Comparison of ENCODE assay signal across 10 mouse cellular contexts in genomic region chr1:80830196-80830794, GRCm38 (mm10).
A peak's percentile ranks its signal among the peaks of the same experiment; 100 is the strongest.
DNase-seq lines count a peak whose midpoint lies in the region; ATAC-seq and TF ChIP-seq lines count a peak whose summit lies in the region.
"Had no signal": no experiment of that assay in that cellular context is flagged by ENCODE, and none has a peak within 500 bp of the region (broad histone marks: within the 10 kb centered on the region; RNA-seq: fewer than 3 reads in every experiment).

No protein-coding gene starts in this region.

- no peak overlapping the region for H3K4me3 ChIP-seq in cerebellum, adult 2 months (replicated peaks; ENCODE audit: insufficient read depth, low read depth, low read length)
- no peak overlapping the region for H3K4me3 ChIP-seq in left cerebral cortex, adult 2 months
- H3K4me3 ChIP-seq: embryonic facial prominence, embryonic 13.5 days; neural tube, embryonic 13.5 days had no signal

- peak in 1 of 2 experiments; percentile 33 for DNase-seq in cerebellum, adult 2 months
- no peak for DNase-seq in cerebellum, adult 11-12 months
- peak; percentile 14 to 25 for DNase-seq in left cerebral cortex, adult 2 months (ENCODE audit: extremely low spot score in 1 of 2, low spot score in 2 of 2)
- no peak for DNase-seq in left cerebral cortex, postnatal 4 days
- DNase-seq in R1 (ENCODE audit: low read depth, low spot score): peak; percentile 1
- peak; percentile 25 for DNase-seq in induced T-regulatory cell, adult 2 months (ENCODE audit: low read depth)

- ATAC-seq in erythroblast, adult 5-6 weeks (replicated peaks; ENCODE audit: low FRiP score, poor library complexity, severe bottlenecking): no peak
- ATAC-seq in megakaryocyte-erythroid progenitor cell, adult 5-6 weeks (replicated peaks; ENCODE audit: low FRiP score, low TSS enrichment, poor library complexity, severe bottlenecking): no peak

- TF ChIP-seq POLR2A in cerebellum, adult 2 months (IDR thresholded peaks at IDR 0.05; ENCODE audit: borderline replicate concordance, insufficient read depth, low read length): no peak

- intact Hi-C loops in left cerebral cortex, adult 2 months (cut with DNase I): loop anchor here (1.0 kb wide), 2 partner anchors 457 to 472 kb away; no protein-coding TSS in a partner anchor
- intact Hi-C loops in left cerebral cortex, postnatal 4 days (cut with DNase I): loop anchor here (5.0 to 10.0 kb wide), 3 partner anchors 245 to 1465 kb away; partner anchors contain the start of genes Irs1 and Nyap2

- H3K27ac ChIP-seq in cerebellum, adult 2 months (ENCODE audit: insufficient read depth, low read length): no peak overlapping the region
- no peak overlapping the region for H3K27ac ChIP-seq in left cerebral cortex, adult 2 months
- H3K27ac ChIP-seq: embryonic facial prominence, embryonic 13.5 days; neural tube, embryonic 13.5 days had no signal

- no peaks in the 10 kb centered on the region for H3K4me1 ChIP-seq in cerebellum, adult 2 months (ENCODE audit: control insufficient read depth, insufficient read depth, low read length)
- H3K4me1 ChIP-seq: embryonic facial prominence, embryonic 13.5 days; neural tube, embryonic 13.5 days had no signal

- TF ChIP-seq CTCF in cerebellum, adult 2 months (IDR thresholded peaks at IDR 0.05; ENCODE audit: borderline replicate concordance, insufficient read depth, low read depth, low read length): peak; percentile 47; the same call in 1 of the 2 replicates
- TF ChIP-seq CTCF in left cerebral cortex, adult 2 months (IDR thresholded peaks at IDR 0.05): peak; percentile 73

- no peaks in the 10 kb centered on the region for H3K27me3 ChIP-seq in cerebellum, adult 2 months (ENCODE audit: control insufficient read depth, insufficient read depth, low read length)
- H3K27me3 ChIP-seq: embryonic facial prominence, embryonic 13.5 days; neural tube, embryonic 13.5 days had no signal

Comparison
In these comparisons a context has a peak if more than half of its experiments do, and no peak if none do; other contexts are left out.
1. DNase-seq: peak in left cerebral cortex, adult 2 months (2 of 2), R1 (single experiment) and induced T-regulatory cell, adult 2 months (single experiment); none in cerebellum, adult 11-12 months (single experiment) and left cerebral cortex, postnatal 4 days (single experiment).